Mouse (Mus musculus): ENCODE data around the gene Dst.

GRCm38 (mm10) chr1:34056658-34057057 is 148.6 kb downstream of the Dst start:
- no peak for TF ChIP-seq POLR2A (IDR thresholded peaks at IDR 0.05; ENCODE audit: insufficient read depth, low read depth, low read length)
- TF ChIP-seq CTCF (IDR thresholded peaks at IDR 0.05): no peak
- TF ChIP-seq EP300 (IDR thresholded peaks at IDR 0.05; ENCODE audit: insufficient read depth, low read depth, low read length): no peak
